In the genomic region with DNA sequence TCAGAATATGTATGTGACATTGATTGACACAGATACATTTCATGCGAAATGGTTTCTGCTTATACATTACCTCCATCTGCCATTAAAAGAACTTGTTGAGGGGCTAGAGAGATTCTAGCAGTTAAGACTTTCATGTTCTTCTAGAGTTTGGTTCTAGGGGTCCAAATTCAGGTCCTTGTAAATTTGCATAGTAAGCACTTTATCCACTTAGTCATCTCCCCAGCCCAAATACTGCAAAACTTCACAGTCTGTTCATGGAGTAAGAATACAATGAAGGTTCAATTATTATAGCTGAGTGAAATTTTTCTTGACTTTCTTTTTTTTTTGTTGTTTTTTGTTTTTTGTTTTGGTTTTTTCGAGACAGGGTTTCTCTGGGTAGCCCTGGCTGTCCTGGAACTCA, we compare ENCODE assay signal across 20 mouse cellular contexts.
DNase-seq lines count a peak whose midpoint lies in the region; ATAC-seq and TF ChIP-seq lines count a peak whose summit lies in the region.
"Had no signal": no experiment of that assay in that cellular context is flagged by ENCODE, and none has a peak within 500 bp of the region (broad histone marks: within the 10 kb centered on the region; RNA-seq: fewer than 3 reads in every experiment).

No protein-coding gene starts in this region.

- in situ Hi-C loops in CH12.LX (cut with MboI; ENCODE audit: low pct_ligation_motif_present, low pct_unique_long_range_greater_than_20kb, low sequenced_read_pairs): no loop called here
- in situ Hi-C loops in ES-E14 (cut with MboI; ENCODE audit: low sequenced_read_pairs in 2 of 2, unreplicated experiment in 2 of 2): no loop called here

- peaks cover 51% of the 10 kb centered on the region for H3K27me3 ChIP-seq in CH12.LX (replicated peaks)

- H3K4me3 ChIP-seq in CH12.LX (replicated peaks in 1 of 3; ENCODE audit: low read depth in 2 of 3, low read length in 2 of 3, poor library complexity in 1 of 3) (no peak overlapping the region), ES-E14 (ENCODE audit: insufficient read depth in 1 of 2, low read depth in 1 of 2, low read length in 2 of 2, poor library complexity in 1 of 2, severe bottlenecking in 1 of 2) (no peak overlapping the region)

- H3K9me3 ChIP-seq in CH12.LX (replicated peaks; ENCODE audit: low read length) (no peaks in the 10 kb centered on the region), ES-E14 (ENCODE audit: control insufficient read depth, insufficient read depth, low read depth, low read length) (no peaks in the 10 kb centered on the region)

- no peak for TF ChIP-seq EP300 in CH12.LX (IDR thresholded peaks at IDR 0.05; ENCODE audit: low read length)

- H3K27ac ChIP-seq in CH12.LX (ENCODE audit: insufficient read depth, low read depth) (no peak overlapping the region), ES-E14 (ENCODE audit: insufficient read depth, low read depth, low read length, poor library complexity, severe bottlenecking) (no peak overlapping the region)

- H3K36me3 ChIP-seq in CH12.LX (replicated peaks in 1 of 2; ENCODE audit: control insufficient read depth in 1 of 2, insufficient read depth in 1 of 2, low read length in 1 of 2) (no peaks in the 10 kb centered on the region), ES-E14 (ENCODE audit: control insufficient read depth, insufficient read depth, low read length, poor library complexity, severe bottlenecking) (no peaks in the 10 kb centered on the region)
- H3K36me3 ChIP-seq: G1E had no signal

- no peak overlapping the region for H3K4me2 ChIP-seq in CH12.LX (ENCODE audit: insufficient read depth, low read depth, poor library complexity, severe bottlenecking)

- no peak for TF ChIP-seq CTCF in CH12.LX (conservative IDR thresholded peaks at IDR 0.05 in 1 of 2, IDR thresholded peaks at IDR 0.05 in 1 of 2; ENCODE audit: low read depth in 2 of 2, low read length in 2 of 2)

- TF ChIP-seq POLR2A in CH12.LX (IDR thresholded peaks at IDR 0.05; ENCODE audit: low read depth, low read length): no peak

- H3K4me1 ChIP-seq in CH12.LX (ENCODE audit: control insufficient read depth in 1 of 2, insufficient read depth in 2 of 2) (no peaks in the 10 kb centered on the region), ES-E14 (ENCODE audit: control insufficient read depth in 2 of 2, insufficient read depth in 2 of 2, low read length in 2 of 2, poor library complexity in 1 of 2) (no peaks in the 10 kb centered on the region)

- DNase-seq in CH12.LX (ENCODE audit: extremely low read depth) (no peak), ES-E14 (ENCODE audit: low read depth, low spot score) (no peak)
- DNase-seq in cerebellum, adult 18-20 months: no peak
- DNase-seq: adrenal gland, adult 2 months; adrenal gland, adult 8-10 months; adrenal gland, postnatal 10 days; adrenal gland, postnatal 14 days; adrenal gland, postnatal 25 days; adrenal gland, postnatal 36 days; B cell, adult 2 months; cerebellum, adult 11 months; cerebellum, adult 11-12 months; cerebellum, adult 2 months; cerebellum, adult 8-10 months; cerebellum, adult 9-10 months had no signal

- no peak for ATAC-seq in inflammation-experienced regulatory T-cells, adult 6 months
- ATAC-seq: activated CD4-positive, CD25-positive, alpha-beta regulatory T cell, adult 4 months; CD4-positive, CD25-positive, alpha-beta regulatory T cell, adult 4 months; Patski had no signal

- no peaks in the 10 kb centered on the region for H3K79me2 ChIP-seq in CH12.LX (replicated peaks; ENCODE audit: control insufficient read depth, extremely low read depth, insufficient read depth, poor library complexity, severe bottlenecking)

- TF ChIP-seq RAD21 in CH12.LX (IDR thresholded peaks at IDR 0.05; ENCODE audit: low read depth, low read length): no peak

- H3K9ac ChIP-seq in CH12.LX (ENCODE audit: insufficient read depth, low read depth) (no peak overlapping the region), ES-E14 (ENCODE audit: insufficient read depth, low read depth, low read length, poor library complexity, severe bottlenecking) (no peak overlapping the region)

- dilution Hi-C loops in CH12.LX (cut with MboI; ENCODE audit: extremely low pct_ligation_motif_present, extremely low pct_unique_long_range_greater_than_20kb, low sequenced_read_pairs): no loop called here

TF ChIP-seq in CH12.LX, 34 proteins besides CTCF, POLR2A, EP300 and RAD21:
- peak; percentile 76; the same call in 1 of the 2 replicates for TF ChIP-seq MAFK (IDR thresholded peaks at IDR 0.05; ENCODE audit: insufficient replicate concordance, low read length)
- TF ChIP-seq TBP (conservative IDR thresholded peaks at IDR 0.05; ENCODE audit: low read depth, low read length): no peak
- TF ChIP-seq GABPA (IDR thresholded peaks at IDR 0.05; ENCODE audit: insufficient replicate concordance, low read depth, low read length): no peak
- no peak for TF ChIP-seq CHD2 (IDR thresholded peaks at IDR 0.05; ENCODE audit: low read length)
- no peak for TF ChIP-seq ELF1 (IDR thresholded peaks at IDR 0.05; ENCODE audit: low read depth, low read length)

TF ChIP-seq in ES-E14, 5 proteins besides CTCF, POLR2A, EP300 and RAD21:
- TF ChIP-seq CHD2 (IDR thresholded peaks at IDR 0.05; ENCODE audit: low read depth, low read length) (no peak), HCFC1 (IDR thresholded peaks at IDR 0.05; ENCODE audit: borderline replicate concordance, insufficient read depth, low read length) (no peak), ZNF384 (IDR thresholded peaks at IDR 0.05; ENCODE audit: low read depth, low read length) (no peak), MAFK (IDR thresholded peaks at IDR 0.05; ENCODE audit: insufficient read depth, low read depth, low read length) (peak; percentile 67), ZC3H11A (IDR thresholded peaks at IDR 0.05; ENCODE audit: borderline replicate concordance, low read depth, low read length) (no peak)
